Mouse (Mus musculus): ENCODE data around the gene Aifm3.

The Aifm3 gene

GRCm38 (mm10) chr16:17553910-17554685 is 64.7 kb downstream of the Aifm3 start:
- peak; percentile 91 for DNase-seq (ENCODE audit: low spot score)

GRCm38 (mm10) chr16:17554702-17555101 is 65.3 kb downstream of the Aifm3 start:
- peak; percentile 51 for DNase-seq (ENCODE audit: low spot score)

- no peak for DNase-seq (ENCODE audit: low spot score)
Observed at GRCm38 (mm10) chr16:17556180-17556579, 66.8 kb downstream of the Aifm3 start.

- no peak for DNase-seq (ENCODE audit: low spot score)
Observed at GRCm38 (mm10) chr16:17556907-17557306, 67.5 kb downstream of the Aifm3 start.

All from yolk sac, embryonic 10.5 days (tissue).